Mouse (Mus musculus) embryonic facial prominence, embryonic 15.5 days (tissue): ENCODE results near the gene Gm4070. TPM values are rescaled to one million over a fixed set of nuclear protein-coding genes. Genes with fewer than 3 reads are reported as not detected.
"Not testable (repeated sequence)": the region's sequence is repeated elsewhere in the genome, so short reads cannot be mapped to it uniquely, and the experiment has no call there.

Source experiments
- ATAC-seq: fragments of 200-750 bp; cut with Nextera tagmentation; 2 replicates; pipeline ENCODE4 v1.8.0; 2017; ENCODE audit warnings: low read depth, moderate TSS enrichment; ENCODE audit not compliant: insufficient number of reproducible peaks, low FRiP score, low TSS enrichment
- H3K27ac ChIP-seq: fragments of 300-500 bp; sonication (generic); replicated peaks from 2 replicates; pipeline ENCODE4 v1.5.1; 2015; ENCODE audit warnings: mild to moderate bottlenecking, inconsistent platforms
- H3K27me3 ChIP-seq: fragments of 300-500 bp; sonication (generic); 2 replicates; pipeline ENCODE4 v1.6.1; 2015; ENCODE audit warnings: inconsistent platforms
- H3K36me3 ChIP-seq: fragments of 300-500 bp; sonication (generic); 2 replicates; pipeline ENCODE4 v1.6.1; 2015; ENCODE audit warnings: mild to moderate bottlenecking, inconsistent platforms
- H3K4me1 ChIP-seq: fragments of 300-500 bp; sonication (generic); 2 replicates; pipeline ENCODE4 v1.6.1; 2015; ENCODE audit warnings: inconsistent platforms
- H3K4me2 ChIP-seq: fragments of 300-500 bp; sonication (generic); replicated peaks from 2 replicates; pipeline ENCODE4 v1.6.1; 2015; ENCODE audit warnings: mild to moderate bottlenecking, inconsistent platforms
- H3K4me3 ChIP-seq: fragments of 300-500 bp; sonication (generic); replicated peaks from 2 replicates; pipeline ENCODE4 v1.5.1; 2015; ENCODE audit warnings: mild to moderate bottlenecking, inconsistent platforms
- H3K9ac ChIP-seq: fragments of 300-500 bp; sonication (generic); 2 replicates; pipeline ENCODE4 v1.6.1; 2015; ENCODE audit warnings: inconsistent platforms
- H3K9me3 ChIP-seq: fragments of 300-500 bp; sonication (generic); replicated peaks from 2 replicates; pipeline ENCODE4 v1.6.1; 2016; ENCODE audit warnings: inconsistent platforms
- WGBS: fragments of 180-500 bp; shearing (Covaris S2); methylation state at CpG from one replicate; pipeline ENCODE4 v1.1.7; 2015; 5-methylcytosine and 5-hydroxymethylcytosine counted together
- polyA plus RNA-seq: library from polyadenylated mRNA; unstranded; fragments of >200 nt; fragmentation: Nextera tagmentation; extraction: Ambion mirVana; gene quantifications from 2 replicates; pipeline ENCODE4 v1.2.1, GENCODE M21; 2015

Gm4070 gene
- 1.2 and 1.3 TPM in 2 replicates for polyA plus RNA-seq

DNA sequence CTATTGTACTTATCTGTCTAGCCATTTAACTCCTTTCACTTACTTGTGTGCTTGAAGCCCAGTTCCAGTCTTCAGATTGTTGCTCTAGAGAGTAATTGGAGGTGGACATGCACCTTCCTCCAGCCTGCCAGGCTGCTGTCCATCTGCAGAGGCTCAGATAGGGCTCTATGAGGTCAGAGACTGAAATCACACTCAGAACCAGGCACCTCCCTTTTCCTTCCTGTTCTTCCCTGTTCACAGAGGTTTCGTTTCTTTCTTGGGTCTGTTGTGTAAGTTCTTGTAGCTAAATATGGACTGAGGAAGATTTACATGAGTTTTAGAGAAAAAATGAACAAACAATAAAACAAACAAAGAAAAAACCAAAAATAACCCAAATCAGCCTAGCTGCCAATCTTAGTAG is at the start of gene Gm4070:
TSS of gene Gm4070 (minus strand) at position 156 of the 400 bp plus-strand sequence.
- not testable (repeated sequence) for H3K27ac ChIP-seq, H3K9me3 ChIP-seq, H3K27me3 ChIP-seq, H3K9ac ChIP-seq, H3K4me3 ChIP-seq, H3K36me3 ChIP-seq, H3K4me2 ChIP-seq, H3K4me1 ChIP-seq, ATAC-seq
- WGBS, result 67% methylated on average over 1 of the region's 1 CpGs

DNA sequence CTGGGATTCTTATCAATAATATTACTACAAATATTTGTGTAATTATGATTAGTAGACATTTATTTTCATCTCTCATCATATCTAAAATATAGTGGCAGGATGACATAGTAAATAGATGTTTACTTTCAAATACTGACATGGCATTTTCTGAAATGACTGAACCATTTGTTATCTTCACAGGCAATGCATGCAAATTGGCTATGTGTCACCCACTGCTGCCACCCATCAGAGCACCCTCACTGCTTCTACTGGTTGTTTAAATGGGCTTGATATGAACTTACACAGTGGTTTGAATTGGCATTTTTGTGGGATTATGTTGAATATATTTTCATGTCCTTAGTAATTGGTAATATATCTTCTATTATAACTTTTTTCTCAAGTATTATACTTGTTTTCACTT is 773 bp upstream of the Gm4070 start:
- not testable (repeated sequence) for H3K27ac ChIP-seq, H3K4me1 ChIP-seq, H3K4me3 ChIP-seq, H3K36me3 ChIP-seq, H3K9ac ChIP-seq, ATAC-seq, H3K9me3 ChIP-seq, H3K27me3 ChIP-seq, H3K4me2 ChIP-seq

- not testable (repeated sequence) for H3K27me3 ChIP-seq, H3K4me3 ChIP-seq, H3K36me3 ChIP-seq, ATAC-seq, H3K27ac ChIP-seq, H3K4me1 ChIP-seq, H3K4me2 ChIP-seq, H3K9me3 ChIP-seq, H3K9ac ChIP-seq
- WGBS, result no CpG with 5 or more reads among the region's 5 CpGs
These were observed 1.4 kb downstream of the Gm4070 start for GRCm38 (mm10) chr7:105952408-105952807.

DNA sequence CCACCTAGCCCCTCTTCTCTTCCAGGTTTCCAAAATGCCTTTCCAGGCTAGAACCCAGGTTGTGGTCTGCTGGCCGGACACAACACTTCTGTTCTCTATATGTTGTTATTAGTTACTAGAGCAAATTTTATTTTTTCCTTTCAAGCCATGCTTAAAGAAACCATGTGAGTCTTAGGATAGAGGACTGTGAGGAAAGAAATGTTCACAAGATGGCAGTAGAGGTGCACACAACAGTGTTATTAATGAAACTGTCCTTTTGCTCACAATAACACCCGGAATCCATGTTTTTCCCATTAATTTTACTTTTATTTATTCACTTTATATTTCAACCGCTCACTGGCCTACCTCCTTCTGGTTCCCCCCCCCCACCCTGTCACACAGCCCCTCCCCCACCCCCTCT is 8.5 kb downstream of the Gm4070 start:
- H3K4me1 ChIP-seq, H3K9me3 ChIP-seq, H3K27me3 ChIP-seq, H3K36me3 ChIP-seq, H3K4me2 ChIP-seq, H3K9ac ChIP-seq, ATAC-seq, H3K27ac ChIP-seq, H3K4me3 ChIP-seq: not testable (repeated sequence)
- WGBS, result no CpG with 5 or more reads among the region's 3 CpGs

GRCm38 (mm10) chr7:105932132-105932531 is 21.6 kb downstream of the Gm4070 start:
- H3K9ac ChIP-seq, H3K27me3 ChIP-seq, H3K4me2 ChIP-seq, ATAC-seq, H3K27ac ChIP-seq, H3K4me1 ChIP-seq, H3K9me3 ChIP-seq, H3K4me3 ChIP-seq, H3K36me3 ChIP-seq: not testable (repeated sequence)
- no CpG with 5 or more reads among the region's 1 CpGs for WGBS

DNA sequence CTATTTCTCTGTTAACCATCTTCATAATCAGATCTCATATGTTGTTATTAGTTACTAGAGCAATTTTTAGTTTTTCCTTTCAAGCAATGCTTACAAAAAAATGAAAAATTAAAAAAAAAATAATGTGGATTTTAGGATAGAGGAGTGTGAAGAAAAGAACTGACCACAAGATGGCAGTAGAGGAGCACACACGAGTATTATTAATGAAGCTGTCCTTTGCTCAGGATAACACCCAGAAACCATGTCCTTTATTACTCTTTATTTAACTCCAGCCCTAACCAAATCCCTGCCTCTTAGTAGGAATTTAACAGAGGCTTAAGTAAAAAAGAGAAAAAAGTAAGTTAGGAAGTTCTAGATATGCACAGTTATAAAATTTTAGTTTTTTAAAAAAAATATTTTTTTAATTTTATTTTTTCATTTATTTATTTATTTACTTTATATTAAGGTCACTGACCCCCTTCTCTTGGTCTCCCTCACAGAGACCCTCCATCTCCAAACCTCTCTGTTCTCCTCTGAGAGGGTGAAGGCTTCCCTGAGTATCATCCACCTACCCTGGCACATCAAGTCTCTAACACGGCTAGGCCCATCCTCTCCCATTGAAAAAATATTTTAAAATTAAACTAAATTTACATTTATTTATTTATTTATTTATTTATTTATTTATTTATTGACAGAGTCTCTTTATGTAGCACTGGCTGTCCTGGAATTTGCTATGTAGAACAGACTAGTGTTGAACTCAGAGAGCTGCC is 70.0 kb downstream of the Gm4070 start:
- H3K36me3 ChIP-seq, H3K27me3 ChIP-seq, H3K4me3 ChIP-seq, H3K27ac ChIP-seq, ATAC-seq, H3K4me2 ChIP-seq, H3K9ac ChIP-seq, H3K9me3 ChIP-seq, H3K4me1 ChIP-seq: not testable (repeated sequence)
- WGBS, result 92% methylated on average over 1 of the region's 2 CpGs

DNA sequence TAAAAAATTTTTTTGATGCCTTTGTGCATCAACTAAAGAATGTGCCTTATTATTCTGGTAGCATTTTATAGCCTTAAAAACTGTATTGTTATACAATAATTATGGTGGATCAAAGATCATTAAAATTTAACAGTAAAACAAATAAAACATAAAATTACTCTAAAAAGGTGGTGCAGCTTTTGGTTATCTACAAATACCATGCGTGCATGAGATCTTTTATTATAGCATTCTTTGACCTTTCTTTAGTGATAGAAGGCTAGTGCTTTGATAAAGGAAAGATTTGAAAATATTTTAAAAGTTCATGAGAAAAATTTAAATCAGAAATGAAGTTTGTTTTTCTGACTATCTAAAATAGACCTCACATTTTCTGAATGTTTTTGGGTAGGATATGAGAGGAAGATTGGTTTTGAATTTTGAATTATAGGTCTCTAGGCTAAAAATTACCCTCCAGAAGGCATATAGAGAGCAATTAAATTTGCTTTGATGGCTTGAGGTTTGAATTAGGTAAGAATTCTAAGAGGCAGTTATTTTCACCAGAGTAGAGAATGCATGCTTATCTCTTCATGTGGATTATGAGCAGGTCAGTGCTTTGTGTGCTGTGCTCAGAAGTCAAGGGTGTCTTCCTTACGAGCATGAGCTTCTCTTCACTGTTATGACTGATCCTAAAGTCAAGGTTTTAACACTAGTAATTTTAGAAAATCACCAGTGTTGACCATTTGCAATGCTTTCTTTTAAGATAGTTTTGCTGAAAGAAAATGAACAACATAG is 73.9 kb downstream of the Gm4070 start:
- H3K27me3 ChIP-seq, ATAC-seq, H3K9ac ChIP-seq, H3K4me2 ChIP-seq, H3K4me1 ChIP-seq, H3K27ac ChIP-seq, H3K9me3 ChIP-seq, H3K4me3 ChIP-seq, H3K36me3 ChIP-seq: not testable (repeated sequence)
- WGBS, result 86% methylated on average over 1 of the region's 2 CpGs

DNA sequence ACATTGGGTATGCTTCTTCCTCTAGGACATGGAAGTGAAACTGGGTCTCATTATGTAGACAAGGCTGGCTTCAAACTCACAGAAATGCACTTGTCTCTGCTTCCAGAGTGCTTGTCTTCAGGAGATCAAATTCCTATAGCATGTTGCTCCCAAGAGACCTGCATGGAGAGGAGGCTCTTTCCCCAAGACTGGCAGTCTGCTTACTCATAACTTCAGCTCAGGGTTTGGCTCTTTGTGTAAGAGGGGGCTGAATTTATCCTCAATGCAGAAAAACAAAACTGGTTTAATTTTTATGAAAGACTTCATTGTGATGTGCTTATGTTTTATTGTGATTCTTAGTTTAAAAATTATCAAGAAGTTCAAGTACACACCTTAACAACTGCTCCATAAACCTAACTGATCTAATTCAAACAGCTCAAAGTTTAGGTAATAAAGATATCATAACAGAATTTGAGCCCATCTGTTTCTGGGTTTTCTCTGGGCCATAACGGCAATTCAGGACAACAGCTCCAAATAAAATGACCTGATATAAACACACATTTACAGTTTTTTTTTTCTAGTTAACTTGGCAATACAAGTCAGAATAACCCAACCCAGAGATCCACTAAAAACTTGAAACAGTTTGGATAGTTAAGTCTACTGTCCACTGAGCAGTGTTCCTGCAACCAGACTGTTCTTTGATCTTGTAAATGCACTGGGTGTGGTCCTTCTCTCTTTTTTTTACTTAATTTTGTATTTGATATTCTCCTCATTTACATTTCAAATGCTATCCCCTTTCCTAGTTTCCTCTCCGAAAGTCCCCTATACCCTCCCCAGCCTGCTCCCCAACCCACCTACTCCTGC is 97.8 kb downstream of the Gm4070 start:
- H3K36me3 ChIP-seq, H3K27ac ChIP-seq, H3K4me3 ChIP-seq, H3K4me1 ChIP-seq, H3K27me3 ChIP-seq, ATAC-seq, H3K4me2 ChIP-seq, H3K9me3 ChIP-seq, H3K9ac ChIP-seq: not testable (repeated sequence)
- no CpG with 5 or more reads among the region's 2 CpGs for WGBS

Other genes with a start within 250 kb of the Gm4070 start
- 357 and 386 TPM in 2 replicates for gene Ilk, start 217.4 kb downstream of the Gm4070 start, polyA plus RNA-seq
- gene Rrp8, start 216.6 kb downstream of the Gm4070 start, polyA plus RNA-seq, result 35.4 and 40.9 TPM in 2 replicates
- gene Taf10, start 209.6 kb downstream of the Gm4070 start, polyA plus RNA-seq, result 128 and 131 TPM in 2 replicates
- gene Tpp1, start 201.7 kb downstream of the Gm4070 start, polyA plus RNA-seq, result 67.0 and 82.0 TPM in 2 replicates
- gene Dchs1, start 166.3 kb downstream of the Gm4070 start, polyA plus RNA-seq, result 15.5 and 17.7 TPM in 2 replicates
- gene Mrpl17, start 142.9 kb downstream of the Gm4070 start, polyA plus RNA-seq, result 345 and 355 TPM in 2 replicates